Mouse (Mus musculus) MEL (cell line): Measurements from ENCODE around the gene Hrh3.

Experiments used
- CTCF ChIP-seq, 3 experiments: IDR thresholded peaks in 2 of 3; conservative IDR thresholded peaks in 1 of 3; 2 replicates each; pipeline ENCODE4 v1.5.1; 2011 to 2012; ENCODE audit warnings: low read length in 3 of 3, low read depth in 2 of 3, mild to moderate bottlenecking in 2 of 3, improper control_type of control experiment in 1 of 3, inconsistent platforms in 1 of 3, mixed read lengths in 1 of 3, moderate library complexity in 1 of 3; ENCODE audit not compliant: control insufficient read depth in 1 of 3, insufficient read depth in 1 of 3, poor library complexity in 1 of 3, severe bottlenecking in 1 of 3
- E2F4 ChIP-seq: IDR thresholded peaks from 2 replicates; pipeline ENCODE4 v1.6.1; 2011; ENCODE audit warnings: low read depth, low read length, improper control_type of control experiment, borderline replicate concordance
- ETS1 ChIP-seq: IDR thresholded peaks from 2 replicates; pipeline ENCODE4 v1.6.1; 2012; ENCODE audit warnings: low read depth, mild to moderate bottlenecking, inconsistent platforms, low read length, improper control_type of control experiment, moderate library complexity
- GABPA ChIP-seq: IDR thresholded peaks from 2 replicates; pipeline ENCODE4 v1.6.1; 2012; ENCODE audit warnings: low read depth, mild to moderate bottlenecking, inconsistent platforms, low read length, improper control_type of control experiment, moderate library complexity
- TCF12 ChIP-seq: IDR thresholded peaks from 2 replicates; pipeline ENCODE4 v1.6.1; 2014; ENCODE audit warnings: low read depth, mild to moderate bottlenecking, inconsistent platforms, low read length, improper control_type of control experiment, moderate library complexity
- ZNF384 ChIP-seq: IDR thresholded peaks from 2 replicates; pipeline ENCODE4 v1.6.1; 2012; ENCODE audit warnings: low read depth, mild to moderate bottlenecking, inconsistent platforms, low read length, improper control_type of control experiment

GRCm38 (mm10) chr2:180063338-180064131 is 40.8 kb downstream of the Hrh3 start:
- TF ChIP-seq CTCF (IDR thresholded peaks at IDR 0.05 in 2 of 3, conservative IDR thresholded peaks at IDR 0.05 in 1 of 3; ENCODE audit: control insufficient read depth in 1 of 3, insufficient read depth in 1 of 3, low read depth in 2 of 3, low read length in 3 of 3, poor library complexity in 1 of 3, severe bottlenecking in 1 of 3) (no peak), GABPA (no peak), TCF12 (no peak), ETS1 (no peak), ZNF384 (no peak), E2F4 (no peak)
